In the genomic region with DNA sequence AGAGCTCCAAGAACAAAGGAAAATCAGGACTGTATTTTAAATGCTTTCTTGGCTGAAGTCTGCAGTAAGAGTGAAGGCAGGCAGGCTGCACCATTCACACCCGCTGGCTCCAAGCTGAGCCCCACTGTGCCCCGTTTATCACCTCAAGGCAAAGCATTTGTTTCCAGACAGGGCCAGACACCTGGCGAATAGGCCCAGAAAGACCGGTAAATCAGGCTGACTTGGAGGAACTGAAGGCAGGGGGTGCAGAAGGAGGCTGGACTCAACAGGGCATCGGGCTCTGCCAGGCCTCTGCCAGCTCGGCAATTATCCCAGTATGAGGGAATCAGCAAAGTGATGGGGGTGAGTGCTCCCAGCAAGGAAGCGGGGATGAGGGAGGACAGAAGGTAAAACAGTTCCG, we compare ENCODE assay signal across 16 mouse cellular contexts. TPM values are rescaled to one million over a fixed set of nuclear protein-coding genes. Genes with fewer than 3 reads are reported as not detected.
DNase-seq lines count a peak whose midpoint lies in the region; ATAC-seq lines count a peak whose summit lies in the region.
"Had no signal": no experiment of that assay in that cellular context is flagged by ENCODE, and none has a peak within 500 bp of the region (broad histone marks: within the 10 kb centered on the region; RNA-seq: fewer than 3 reads in every experiment).

No protein-coding gene starts in this region.

- H3K36me3 ChIP-seq in forebrain, embryonic 16.5 days (ENCODE audit: control insufficient read depth, insufficient read depth): no peaks in the 10 kb centered on the region
- no peaks in the 10 kb centered on the region for H3K36me3 ChIP-seq in forebrain, embryonic 12.5 days (replicated peaks)
- H3K36me3 ChIP-seq in kidney, embryonic 16.5 days (ENCODE audit: insufficient read depth, low read length): no peaks in the 10 kb centered on the region
- H3K36me3 ChIP-seq: embryonic facial prominence, embryonic 12.5 days had no signal

- H3K9ac ChIP-seq in forebrain, embryonic 16.5 days (replicated peaks; ENCODE audit: low read depth, low read length): no peak overlapping the region
- no peak overlapping the region for H3K9ac ChIP-seq in forebrain, embryonic 12.5 days
- H3K9ac ChIP-seq in kidney, embryonic 16.5 days (replicated peaks; ENCODE audit: low read length): no peak overlapping the region
- H3K9ac ChIP-seq: embryonic facial prominence, embryonic 12.5 days; lung, embryonic 14.5 days had no signal

- WGBS in forebrain, embryonic 16.5 days: 28% methylated on average over 8 of the region's 8 CpGs
- WGBS in forebrain, embryonic 12.5 days: 33% methylated on average over 8 of the region's 8 CpGs
- WGBS in kidney, embryonic 16.5 days: 29% methylated on average over 8 of the region's 8 CpGs

- peak; percentile 50; the same call in 1 of the 2 replicates for ATAC-seq in forebrain, embryonic 16.5 days
- ATAC-seq in forebrain, embryonic 12.5 days (ENCODE audit: low FRiP score): no peak
- ATAC-seq in kidney, embryonic 16.5 days (ENCODE audit: low FRiP score, low TSS enrichment): no peak

- no peaks in the 10 kb centered on the region for H3K9me3 ChIP-seq in forebrain, embryonic 16.5 days (ENCODE audit: control insufficient read depth, low read length)
- H3K9me3 ChIP-seq in forebrain, embryonic 12.5 days: no peaks in the 10 kb centered on the region
- H3K9me3 ChIP-seq in kidney, embryonic 16.5 days (ENCODE audit: low read length): no peaks in the 10 kb centered on the region
- H3K9me3 ChIP-seq: embryonic facial prominence, embryonic 12.5 days had no signal

- no peak overlapping the region for H3K4me2 ChIP-seq in forebrain, embryonic 16.5 days (ENCODE audit: low read length)
- H3K4me2 ChIP-seq in forebrain, embryonic 12.5 days: no peak overlapping the region
- H3K4me2 ChIP-seq in kidney, embryonic 16.5 days (replicated peaks; ENCODE audit: low read depth, low read length): no peak overlapping the region
- H3K4me2 ChIP-seq: embryonic facial prominence, embryonic 12.5 days; lung, embryonic 14.5 days had no signal

- no peak overlapping the region for H3K4me3 ChIP-seq in forebrain, embryonic 16.5 days (replicated peaks; ENCODE audit: low read length)
- H3K4me3 ChIP-seq in forebrain, embryonic 12.5 days (replicated peaks): no peak overlapping the region
- no peak overlapping the region for H3K4me3 ChIP-seq in kidney, embryonic 16.5 days (ENCODE audit: low read length)
- H3K4me3 ChIP-seq: embryonic facial prominence, embryonic 12.5 days; heart, adult 2 months had no signal

- H3K4me1 ChIP-seq in forebrain, embryonic 16.5 days (replicated peaks; ENCODE audit: control insufficient read depth, insufficient read depth, low read length): peaks cover 4% of the 10 kb centered on the region; the same call in 1 of the 2 replicates
- H3K4me1 ChIP-seq in forebrain, embryonic 12.5 days: no peaks in the 10 kb centered on the region
- no peaks in the 10 kb centered on the region for H3K4me1 ChIP-seq in kidney, embryonic 16.5 days (ENCODE audit: insufficient read depth, low read length)

- no peak overlapping the region for H3K27ac ChIP-seq in forebrain, embryonic 16.5 days (ENCODE audit: low read length)
- no peak overlapping the region for H3K27ac ChIP-seq in forebrain, embryonic 12.5 days
- no peak overlapping the region for H3K27ac ChIP-seq in kidney, embryonic 16.5 days (ENCODE audit: low read length)
- H3K27ac ChIP-seq: embryonic facial prominence, embryonic 12.5 days; heart, adult 2 months had no signal

- no peaks in the 10 kb centered on the region for H3K27me3 ChIP-seq in forebrain, embryonic 16.5 days (replicated peaks; ENCODE audit: control insufficient read depth, insufficient read depth, low read length)
- peaks cover 7% of the 10 kb centered on the region; the same call in 1 of the 2 replicates for H3K27me3 ChIP-seq in forebrain, embryonic 12.5 days
- no peaks in the 10 kb centered on the region for H3K27me3 ChIP-seq in kidney, embryonic 16.5 days (ENCODE audit: insufficient read depth, low read length)

- DNase-seq in urinary bladder, adult 18-20 months (ENCODE audit: low spot score in 2 of 2): peak; percentile 8 to 42
- no peak for DNase-seq in urinary bladder, postnatal 10 days (ENCODE audit: low spot score)
- DNase-seq in cerebellum, postnatal 36 days: peak; percentile 53 to 62
- DNase-seq in urinary bladder, postnatal 25 days (ENCODE audit: low spot score): peak; percentile 25
- no peak for DNase-seq in adrenal gland, postnatal 10 days
- DNase-seq: heart, adult 2 months; heart, postnatal 14 days; kidney, adult 8-10 months; lung, embryonic 14.5 days; right cerebral cortex, postnatal 25 days had no signal

RNA-seq across cellular contexts. Expression of gene Grpel1, which starts 19.8 kb away (rescaled TPM):
- polyA plus RNA-seq in forebrain, embryonic 16.5 days (2015; fragmentation: Nextera tagmentation; extraction: Ambion mirVana): 44.1 TPM in 2 replicates
- polyA plus RNA-seq in forebrain, embryonic 12.5 days (2016; fragmentation: Nextera tagmentation; extraction: Ambion mirVana): 46.6 and 48.5 TPM in 2 replicates
- 62.9 and 66.4 TPM in 2 replicates for polyA plus RNA-seq in kidney, embryonic 16.5 days (2015; fragmentation: Nextera tagmentation; extraction: Ambion mirVana)
- total RNA-seq in adrenal gland, postnatal 10 days (2021): 100 to 1,000 TPM; 101 to 103 TPM

RNA-seq across cellular contexts. Expression of gene Tada2b, which starts 39.1 kb away (rescaled TPM):
- 3.0 TPM in 2 replicates for polyA plus RNA-seq in forebrain, embryonic 16.5 days (2015; fragmentation: Nextera tagmentation; extraction: Ambion mirVana)
- polyA plus RNA-seq in forebrain, embryonic 12.5 days (2016; fragmentation: Nextera tagmentation; extraction: Ambion mirVana): 3.0 and 3.2 TPM in 2 replicates
- 2.0 and 2.2 TPM in 2 replicates for polyA plus RNA-seq in kidney, embryonic 16.5 days (2015; fragmentation: Nextera tagmentation; extraction: Ambion mirVana)
- total RNA-seq in adrenal gland, postnatal 10 days (2021): 10 to 100 TPM; 32.6 to 34.8 TPM

RNA-seq across cellular contexts. Expression of gene Ccdc96, which starts 39.4 kb away (rescaled TPM):
- polyA plus RNA-seq in forebrain, embryonic 16.5 days (2015; fragmentation: Nextera tagmentation; extraction: Ambion mirVana): 3.0 and 3.4 TPM in 2 replicates
- 4.8 and 4.9 TPM in 2 replicates for polyA plus RNA-seq in forebrain, embryonic 12.5 days (2016; fragmentation: Nextera tagmentation; extraction: Ambion mirVana)
- polyA plus RNA-seq in kidney, embryonic 16.5 days (2015; fragmentation: Nextera tagmentation; extraction: Ambion mirVana): 0.76 and 0.81 TPM in 2 replicates
- total RNA-seq in adrenal gland, postnatal 10 days (2021): under 1 TPM; 0.15 to 0.36 TPM
- total RNA-seq: liver, adult 2 months; monocyte, adult 5-6 weeks had no signal
- polyA plus RNA-seq: liver, adult 2 months had no signal

RNA-seq across cellular contexts. Expression of gene Sorcs2, which starts 47.1 kb away (rescaled TPM):
- polyA plus RNA-seq in forebrain, embryonic 16.5 days (2015; fragmentation: Nextera tagmentation; extraction: Ambion mirVana): 5.5 and 7.0 TPM in 2 replicates
- polyA plus RNA-seq in forebrain, embryonic 12.5 days (2016; fragmentation: Nextera tagmentation; extraction: Ambion mirVana): 10.4 and 11.0 TPM in 2 replicates
- polyA plus RNA-seq in kidney, embryonic 16.5 days (2015; fragmentation: Nextera tagmentation; extraction: Ambion mirVana): 11.1 and 11.6 TPM in 2 replicates
- total RNA-seq in adrenal gland, postnatal 10 days (2021): 10 to 100 TPM; 11.4 to 14.6 TPM

Comparison
In these comparisons a context has a peak if more than half of its experiments do, and no peak if none do; other contexts are left out.
1. DNase-seq: peak in urinary bladder, adult 18-20 months (2 of 2), cerebellum, postnatal 36 days (2 of 2) and urinary bladder, postnatal 25 days (single experiment); none in urinary bladder, postnatal 10 days (single experiment) and adrenal gland, postnatal 10 days (single experiment).